Mouse (Mus musculus) CH12.LX (cell line): ENCODE data around the gene Fbln5.

Experiments used
- CTCF ChIP-seq, 2 experiments: IDR thresholded peaks in 1 of 2; conservative IDR thresholded peaks in 1 of 2; 2 replicates each; pipeline ENCODE4 v1.5.1; 2011 to 2012; ENCODE audit warnings: low read depth in 2 of 2, low read length in 2 of 2, improper control_type of control experiment in 1 of 2, inconsistent platforms in 1 of 2, mild to moderate bottlenecking in 1 of 2, moderate library complexity in 1 of 2
- ELF1 ChIP-seq: IDR thresholded peaks from 2 replicates; pipeline ENCODE4 v1.6.1; 2014; ENCODE audit warnings: low read depth, mild to moderate bottlenecking, inconsistent platforms, low read length, improper control_type of control experiment
- ETS1 ChIP-seq: conservative IDR thresholded peaks from 2 replicates; pipeline ENCODE4 v1.6.1; 2012; ENCODE audit warnings: low read depth, mild to moderate bottlenecking, inconsistent platforms, low read length, improper control_type of control experiment, moderate library complexity
- MAFK ChIP-seq: IDR thresholded peaks from 2 replicates; pipeline ENCODE4 v1.6.1; 2011; ENCODE audit warnings: low read length, improper control_type of control experiment; ENCODE audit not compliant: insufficient replicate concordance
- MAX ChIP-seq: IDR thresholded peaks from 2 replicates; pipeline ENCODE4 v1.6.1; 2011; ENCODE audit warnings: low read length, improper control_type of control experiment
- POLR2AphosphoS2 ChIP-seq: IDR thresholded peaks from 2 replicates; pipeline ENCODE4 v1.6.1; 2011; ENCODE audit warnings: low read depth, low read length, improper control_type of control experiment
- UBTF ChIP-seq: IDR thresholded peaks from 2 replicates; pipeline ENCODE4 v1.6.1; 2012; ENCODE audit warnings: low read depth, mild to moderate bottlenecking, inconsistent platforms, low read length, improper control_type of control experiment, moderate library complexity
- USF1 ChIP-seq: IDR thresholded peaks from 2 replicates; pipeline ENCODE4 v1.6.1; 2014; ENCODE audit warnings: low read depth, mild to moderate bottlenecking, inconsistent platforms, low read length, improper control_type of control experiment
- ZNF384 ChIP-seq: IDR thresholded peaks from 2 replicates; pipeline ENCODE4 v1.6.1; 2012; ENCODE audit warnings: low read depth, low read length, improper control_type of control experiment, inconsistent platforms

GRCm38 (mm10) chr12:101854336-101854735 lies 35.5 kb upstream of the Fbln5 start:
- no peak for TF ChIP-seq ELF1
- TF ChIP-seq CTCF (conservative IDR thresholded peaks at IDR 0.05 in 1 of 2, IDR thresholded peaks at IDR 0.05 in 1 of 2; ENCODE audit: low read depth in 2 of 2, low read length in 2 of 2): no peak
- no peak for TF ChIP-seq ZNF384
- no peak for TF ChIP-seq USF1
- no peak for TF ChIP-seq POLR2AphosphoS2
- TF ChIP-seq MAFK: no peak
- TF ChIP-seq MAX: no peak
- TF ChIP-seq UBTF: no peak
- TF ChIP-seq ETS1: no peak
